Mouse (Mus musculus) C2C12 (cell line): ENCODE measurements around the gene Grip2.

Source experiments
- CEBPB ChIP-seq: IDR thresholded peaks from one replicate; pipeline ENCODE4 v1.6.1; 2011; ENCODE audit warnings: low read depth, mild to moderate bottlenecking, control low read depth, moderate library complexity
- CTCF ChIP-seq: IDR thresholded peaks from one replicate; pipeline ENCODE4 v1.5.1; 2011; ENCODE audit not compliant: control insufficient read depth, insufficient read depth, insufficient read length
- FOSL1 ChIP-seq: IDR thresholded peaks from one replicate; pipeline ENCODE4 v1.8.0; 2011; ENCODE audit warnings: mild to moderate bottlenecking, low read length; ENCODE audit not compliant: poor library complexity, insufficient read depth, severe bottlenecking
- MAX ChIP-seq: IDR thresholded peaks from one replicate; pipeline ENCODE4 v1.6.1; 2011; ENCODE audit warnings: mild to moderate bottlenecking, control low read depth
- MYOD1 ChIP-seq: IDR thresholded peaks from one replicate; pipeline ENCODE4 v1.6.1; 2011; ENCODE audit warnings: low read depth; ENCODE audit not compliant: control insufficient read depth, insufficient read length
- MYOG ChIP-seq: IDR thresholded peaks from one replicate; pipeline ENCODE4 v1.6.1; 2011; ENCODE audit not compliant: control insufficient read depth, insufficient read length; ENCODE audit errors: extremely low read depth

- TF ChIP-seq CTCF (no peak), MAX (no peak), MYOG (no peak), CEBPB (no peak), MYOD1 (no peak), FOSL1 (no peak)
These were observed 5.9 kb upstream of the Grip2 start for GRCm38 (mm10) chr6:91832863-91833440.
